Comparison of ENCODE assay signal across 25 mouse cellular contexts in genomic region chr8:9342593-9342992, GRCm38 (mm10).
DNase-seq lines count a peak whose midpoint lies in the region; ATAC-seq and TF ChIP-seq lines count a peak whose summit lies in the region.
"Had no signal": no experiment of that assay in that cellular context is flagged by ENCODE, and none has a peak within 500 bp of the region (broad histone marks: within the 10 kb centered on the region; RNA-seq: fewer than 3 reads in every experiment).

No protein-coding gene starts in this region.

- TF ChIP-seq CTCF in forebrain, postnatal 0 days (IDR thresholded peaks at IDR 0.05; ENCODE audit: low read depth) = no peak
- no peak for TF ChIP-seq CTCF in intestine, postnatal 0 days (IDR thresholded peaks at IDR 0.05; ENCODE audit: low read depth)

- H3K4me3 ChIP-seq in forebrain, postnatal 0 days (ENCODE audit: low read depth, low read length) = no peak overlapping the region
- H3K4me3 ChIP-seq in forebrain, embryonic 15.5 days = no peak overlapping the region
- no peak overlapping the region for H3K4me3 ChIP-seq in intestine, embryonic 15.5 days (replicated peaks)
- no peak overlapping the region for H3K4me3 ChIP-seq in intestine, postnatal 0 days (ENCODE audit: low read depth, low read length)
- no peak overlapping the region for H3K4me3 ChIP-seq in intestine, embryonic 16.5 days (ENCODE audit: low read length)
- H3K4me3 ChIP-seq: embryonic facial prominence, embryonic 12.5 days; embryonic facial prominence, embryonic 15.5 days; forebrain, embryonic 12.5 days; gastrocnemius, adult 2 months; heart, adult 2 months; heart, embryonic 10.5 days; hindbrain, embryonic 12.5 days; hindbrain, embryonic 15.5 days had no signal

- no peak overlapping the region for H3K27ac ChIP-seq in forebrain, postnatal 0 days (ENCODE audit: low read depth, low read length)
- no peak overlapping the region for H3K27ac ChIP-seq in forebrain, embryonic 15.5 days (replicated peaks)
- H3K27ac ChIP-seq in intestine, embryonic 15.5 days = no peak overlapping the region
- H3K27ac ChIP-seq in intestine, postnatal 0 days (ENCODE audit: low read depth, low read length) = no peak overlapping the region
- H3K27ac ChIP-seq in intestine, embryonic 16.5 days (ENCODE audit: low read length) = no peak overlapping the region
- H3K27ac ChIP-seq: embryonic facial prominence, embryonic 12.5 days; embryonic facial prominence, embryonic 15.5 days; forebrain, embryonic 12.5 days; gastrocnemius, adult 2 months; heart, adult 2 months; heart, embryonic 10.5 days; hindbrain, embryonic 12.5 days; hindbrain, embryonic 15.5 days had no signal

- H3K9ac ChIP-seq in forebrain, postnatal 0 days = no peak overlapping the region
- H3K9ac ChIP-seq in forebrain, embryonic 15.5 days (replicated peaks) = no peak overlapping the region
- no peak overlapping the region for H3K9ac ChIP-seq in intestine, embryonic 15.5 days
- H3K9ac ChIP-seq in intestine, postnatal 0 days (ENCODE audit: low read depth, low read length) = no peak overlapping the region
- no peak overlapping the region for H3K9ac ChIP-seq in intestine, embryonic 16.5 days (ENCODE audit: low read depth, low read length)
- H3K9ac ChIP-seq: embryonic facial prominence, embryonic 12.5 days; embryonic facial prominence, embryonic 15.5 days; forebrain, embryonic 12.5 days; hindbrain, embryonic 12.5 days; hindbrain, embryonic 15.5 days had no signal

- no peak for DNase-seq in forebrain, postnatal 0 days
- no peak for DNase-seq in gastrocnemius, postnatal 25 days
- DNase-seq: adrenal gland, adult 8-10 months; adrenal gland, postnatal 25 days; cerebellum, adult 18-20 months; cerebellum, adult 9-10 months; cerebellum, postnatal 14 days; gastrocnemius, adult 2 months; gastrocnemius, postnatal 14 days; heart, adult 2 months; kidney, adult 18-20 months; kidney, adult 9 months had no signal

- no peaks in the 10 kb centered on the region for H3K36me3 ChIP-seq in forebrain, postnatal 0 days (ENCODE audit: insufficient read depth)
- no peaks in the 10 kb centered on the region for H3K36me3 ChIP-seq in forebrain, embryonic 15.5 days
- H3K36me3 ChIP-seq in intestine, embryonic 15.5 days = no peaks in the 10 kb centered on the region
- no peaks in the 10 kb centered on the region for H3K36me3 ChIP-seq in intestine, postnatal 0 days (ENCODE audit: control insufficient read depth, insufficient read depth)
- H3K36me3 ChIP-seq in intestine, embryonic 16.5 days (ENCODE audit: control insufficient read depth, insufficient read depth, low read length) = no peaks in the 10 kb centered on the region
- H3K36me3 ChIP-seq: embryonic facial prominence, embryonic 12.5 days; embryonic facial prominence, embryonic 15.5 days; forebrain, embryonic 12.5 days; heart, embryonic 10.5 days; hindbrain, embryonic 12.5 days; hindbrain, embryonic 15.5 days had no signal

- ATAC-seq in forebrain, postnatal 0 days = peak; percentile 37
- no peak; the same call in 1 of the 2 replicates for ATAC-seq in forebrain, embryonic 15.5 days (replicated peaks)
- peak; percentile 58 for ATAC-seq in intestine, embryonic 15.5 days
- no peak for ATAC-seq in intestine, postnatal 0 days
- peak; percentile 60 for ATAC-seq in intestine, embryonic 16.5 days
- ATAC-seq: activated CD4-positive, CD25-positive, alpha-beta regulatory T cell, adult 4 months; CD4-positive, CD25-positive, alpha-beta regulatory T cell, adult 4 months; inflammation-experienced regulatory T-cells, adult 6 months had no signal

- H3K4me1 ChIP-seq in forebrain, postnatal 0 days (ENCODE audit: insufficient read depth) = no peaks in the 10 kb centered on the region
- H3K4me1 ChIP-seq in forebrain, embryonic 15.5 days = 0 out of 2 replicates have a peak, but pooled peaks cover 3% of the 10 kb centered on the region
- no peaks in the 10 kb centered on the region for H3K4me1 ChIP-seq in intestine, embryonic 15.5 days (replicated peaks)
- H3K4me1 ChIP-seq in intestine, postnatal 0 days (replicated peaks; ENCODE audit: control insufficient read depth, insufficient read depth, low read length) = no peaks in the 10 kb centered on the region
- no peaks in the 10 kb centered on the region for H3K4me1 ChIP-seq in intestine, embryonic 16.5 days (ENCODE audit: control insufficient read depth, insufficient read depth, low read length)
- H3K4me1 ChIP-seq: embryonic facial prominence, embryonic 12.5 days; embryonic facial prominence, embryonic 15.5 days; heart, embryonic 10.5 days; hindbrain, embryonic 12.5 days had no signal

- H3K9me3 ChIP-seq in forebrain, postnatal 0 days (ENCODE audit: low read length) = no peaks in the 10 kb centered on the region
- no peaks in the 10 kb centered on the region for H3K9me3 ChIP-seq in forebrain, embryonic 15.5 days
- H3K9me3 ChIP-seq in intestine, embryonic 15.5 days = no peaks in the 10 kb centered on the region
- H3K9me3 ChIP-seq in intestine, postnatal 0 days (ENCODE audit: control insufficient read depth) = no peaks in the 10 kb centered on the region
- H3K9me3 ChIP-seq in intestine, embryonic 16.5 days (ENCODE audit: control insufficient read depth, low read length) = no peaks in the 10 kb centered on the region
- H3K9me3 ChIP-seq: embryonic facial prominence, embryonic 12.5 days; embryonic facial prominence, embryonic 15.5 days; forebrain, embryonic 12.5 days; heart, embryonic 10.5 days; hindbrain, embryonic 12.5 days; hindbrain, embryonic 15.5 days had no signal

- no peaks in the 10 kb centered on the region for H3K27me3 ChIP-seq in forebrain, postnatal 0 days (ENCODE audit: insufficient read depth, low read length)
- H3K27me3 ChIP-seq in forebrain, embryonic 15.5 days = no peaks in the 10 kb centered on the region
- no peaks in the 10 kb centered on the region for H3K27me3 ChIP-seq in intestine, embryonic 15.5 days (replicated peaks)
- H3K27me3 ChIP-seq in intestine, postnatal 0 days (replicated peaks; ENCODE audit: control insufficient read depth, insufficient read depth, low read length) = no peaks in the 10 kb centered on the region
- no peaks in the 10 kb centered on the region for H3K27me3 ChIP-seq in intestine, embryonic 16.5 days (replicated peaks; ENCODE audit: control insufficient read depth, insufficient read depth, low read length)
- H3K27me3 ChIP-seq: embryonic facial prominence, embryonic 12.5 days; embryonic facial prominence, embryonic 15.5 days; forebrain, embryonic 12.5 days; hindbrain, embryonic 12.5 days; hindbrain, embryonic 15.5 days had no signal

- WGBS in forebrain, postnatal 0 days = 72% methylated on average over 9 of the region's 9 CpGs
- WGBS in forebrain, embryonic 15.5 days = 79% methylated on average over 9 of the region's 9 CpGs
- 58% methylated on average over 9 of the region's 9 CpGs for WGBS in intestine, embryonic 15.5 days
- 40% methylated on average over 9 of the region's 9 CpGs for WGBS in intestine, postnatal 0 days
- WGBS in intestine, embryonic 16.5 days = 55% methylated on average over 9 of the region's 9 CpGs

- no peak overlapping the region for H3K4me2 ChIP-seq in forebrain, postnatal 0 days (ENCODE audit: low read depth)
- no peak overlapping the region for H3K4me2 ChIP-seq in forebrain, embryonic 15.5 days (replicated peaks)
- H3K4me2 ChIP-seq in intestine, embryonic 15.5 days (replicated peaks) = 0 out of 2 replicates have a peak overlapping the region, but pooled peaks have one; percentile 19
- no peak overlapping the region for H3K4me2 ChIP-seq in intestine, postnatal 0 days (replicated peaks; ENCODE audit: low read depth)
- H3K4me2 ChIP-seq in intestine, embryonic 16.5 days (ENCODE audit: low read depth, low read length) = no peak overlapping the region
- H3K4me2 ChIP-seq: embryonic facial prominence, embryonic 12.5 days; embryonic facial prominence, embryonic 15.5 days; forebrain, embryonic 12.5 days; hindbrain, embryonic 12.5 days; hindbrain, embryonic 15.5 days had no signal

Comparison
In these comparisons a context has a peak if more than half of its experiments do, and no peak if none do; other contexts are left out.
1. ATAC-seq: peak in forebrain, postnatal 0 days (single experiment), intestine, embryonic 15.5 days (single experiment) and intestine, embryonic 16.5 days (single experiment); none in forebrain, embryonic 15.5 days (single experiment) and intestine, postnatal 0 days (single experiment).